Mouse (Mus musculus): ENCODE data around the gene Orm1. TPM values are rescaled to one million over a fixed set of nuclear protein-coding genes. Genes with fewer than 3 reads are reported as not detected.

Gene Orm1
- total and polyA plus RNA-seq, 3 experiments = not detected

DNA sequence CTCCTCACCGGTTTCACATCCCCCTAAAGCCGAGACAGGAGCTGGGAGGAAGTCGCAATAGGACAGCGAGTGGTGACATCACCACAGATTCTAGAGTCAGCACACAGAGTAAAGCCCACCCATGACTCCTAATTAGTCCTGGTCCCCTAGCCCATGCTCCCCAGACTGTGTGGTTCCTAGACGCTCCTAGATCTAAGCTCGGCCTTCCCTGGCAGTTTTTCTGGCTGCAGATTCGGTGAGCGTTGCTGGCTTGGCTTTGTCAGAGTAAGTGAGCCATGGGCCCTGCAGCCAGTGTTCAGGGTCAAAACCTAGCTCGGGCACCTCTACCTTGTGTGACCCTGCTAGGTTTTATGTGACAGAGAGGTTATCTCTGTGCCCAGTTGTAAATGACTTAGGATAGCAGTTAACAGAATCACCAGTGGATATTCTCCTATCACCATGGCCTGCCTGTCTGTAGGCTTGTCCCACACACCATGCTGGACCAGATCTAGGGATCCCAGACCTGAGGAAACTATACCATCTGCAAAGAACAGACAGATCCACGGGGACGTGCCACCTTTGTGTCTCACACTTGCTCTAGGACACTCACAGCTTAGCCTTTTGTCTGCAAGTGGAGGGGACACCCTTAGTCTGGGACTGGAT is 45.6 kb downstream of the Orm1 start:
- no peak for DNase-seq (ENCODE audit: low read depth, low spot score)
- H3K27me3 ChIP-seq (ENCODE audit: control insufficient read depth in 1 of 2, insufficient read depth in 2 of 2, low read length in 2 of 2) = no peaks in the 10 kb centered on the region
- no peak overlapping the region for H3K9ac ChIP-seq (ENCODE audit: control insufficient read depth, low read depth, low read length, poor library complexity, severe bottlenecking)
- H3K4me3 ChIP-seq (ENCODE audit: control insufficient read depth in 1 of 2, insufficient read depth in 1 of 2, low read depth in 2 of 2, low read length in 2 of 2) = no peak overlapping the region
- H3K4me1 ChIP-seq (ENCODE audit: control insufficient read depth in 1 of 2, insufficient read depth in 2 of 2, low read length in 2 of 2) = peaks cover 7 to 21% of the 10 kb centered on the region in 2 experiments
- H3K79me2 ChIP-seq (ENCODE audit: control insufficient read depth, insufficient read depth, low read length, poor library complexity) = no peaks in the 10 kb centered on the region
- peaks cover 0 to 16% of the 10 kb centered on the region in 2 experiments; a peak in 3 of 4 replicates for H3K36me3 ChIP-seq (ENCODE audit: control insufficient read depth in 1 of 2, insufficient read depth in 2 of 2, low read length in 2 of 2)
- no peak overlapping the region for H3K27ac ChIP-seq (ENCODE audit: control insufficient read depth, low read depth, low read length)
- H3K9me3 ChIP-seq (replicated peaks; ENCODE audit: insufficient read depth, low read length) = no peaks in the 10 kb centered on the region
- TF ChIP-seq MEF2A (IDR thresholded peaks at IDR 0.05; ENCODE audit: extremely low read depth, insufficient replicate concordance, low read depth, low read length, poor library complexity, severe bottlenecking) (no peak), TCF12 (IDR thresholded peaks at IDR 0.05; ENCODE audit: low read depth, low read length) (no peak), MYB (IDR thresholded peaks at IDR 0.05; ENCODE audit: low read depth, low read length) (no peak), USF1 (IDR thresholded peaks at IDR 0.05; ENCODE audit: low read depth, low read length) (no peak), CHD1 (IDR thresholded peaks at IDR 0.05; ENCODE audit: low read depth, low read length) (no peak), POLR2AphosphoS2 (IDR thresholded peaks at IDR 0.05; ENCODE audit: low read length) (no peak), RCOR1 (IDR thresholded peaks at IDR 0.05; ENCODE audit: low read depth, low read length) (no peak), BHLHE40 (IDR thresholded peaks at IDR 0.05; ENCODE audit: borderline replicate concordance, low read depth, low read length) (no peak), HCFC1 (IDR thresholded peaks at IDR 0.05; ENCODE audit: low read depth, low read length) (no peak), ZNF384 (IDR thresholded peaks at IDR 0.05; ENCODE audit: low read depth, low read length) (no peak), ETS1 (IDR thresholded peaks at IDR 0.05; ENCODE audit: low read depth, low read length) (no peak), E2F4 (IDR thresholded peaks at IDR 0.05; ENCODE audit: borderline replicate concordance, low read depth, low read length) (no peak), ZC3H11A (IDR thresholded peaks at IDR 0.05; ENCODE audit: low read depth, low read length) (no peak), CTCF (IDR thresholded peaks at IDR 0.05 in 2 of 3, conservative IDR thresholded peaks at IDR 0.05 in 1 of 3; ENCODE audit: control insufficient read depth in 1 of 3, insufficient read depth in 1 of 3, low read depth in 2 of 3, low read length in 3 of 3, poor library complexity in 1 of 3, severe bottlenecking in 1 of 3) (no peak), SMC3 (IDR thresholded peaks at IDR 0.05; ENCODE audit: low read depth, low read length) (no peak)

DNA sequence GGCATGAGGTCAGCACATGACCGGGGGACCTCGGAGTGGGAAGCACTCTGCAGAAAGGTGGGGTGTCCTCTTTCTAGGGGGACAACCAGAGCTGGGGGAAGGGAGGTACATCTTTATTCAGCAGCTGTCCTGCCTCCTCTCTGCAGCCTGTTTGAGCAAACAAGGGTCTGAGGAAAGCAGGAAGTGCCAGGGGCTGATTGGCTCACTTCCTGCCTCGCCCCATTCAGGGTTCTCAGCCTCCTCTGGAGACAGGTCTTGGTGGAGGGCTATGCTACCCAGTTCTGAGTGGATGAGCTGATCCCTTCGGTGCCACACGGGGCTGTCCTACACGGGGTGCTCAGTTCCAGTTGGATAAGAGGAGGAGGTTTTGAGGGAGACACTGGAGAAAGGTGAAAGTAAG is 47.0 kb downstream of the Orm1 start:
- peaks cover 0 to 5% of the 10 kb centered on the region in 2 experiments; a peak in 3 of 4 replicates for H3K36me3 ChIP-seq (ENCODE audit: control insufficient read depth in 1 of 2, insufficient read depth in 2 of 2, low read length in 2 of 2)
- H3K79me2 ChIP-seq (ENCODE audit: control insufficient read depth, insufficient read depth, low read length, poor library complexity) = no peaks in the 10 kb centered on the region
- DNase-seq (ENCODE audit: low read depth, low spot score) = peak; percentile 47
- peaks cover 0 to 9% of the 10 kb centered on the region in 2 experiments; a peak in 2 of 4 replicates for H3K4me1 ChIP-seq (ENCODE audit: control insufficient read depth in 1 of 2, insufficient read depth in 2 of 2, low read length in 2 of 2)
- H3K27me3 ChIP-seq (ENCODE audit: control insufficient read depth in 1 of 2, insufficient read depth in 2 of 2, low read length in 2 of 2) = no peaks in the 10 kb centered on the region
- TF ChIP-seq MAX (IDR thresholded peaks at IDR 0.05; ENCODE audit: low read length) = no peak
- no peak for TF ChIP-seq GATA1 (IDR thresholded peaks at IDR 0.05; ENCODE audit: low read depth, low read length)
- peak; percentile 56; the same call in 1 of the 2 replicates for TF ChIP-seq ELF1 (IDR thresholded peaks at IDR 0.05; ENCODE audit: low read depth, low read length)
- no peaks in the 10 kb centered on the region for H3K9me3 ChIP-seq (replicated peaks; ENCODE audit: insufficient read depth, low read length)
- H3K27ac ChIP-seq (ENCODE audit: control insufficient read depth, low read depth, low read length) = no peak overlapping the region
- no peak overlapping the region for H3K9ac ChIP-seq (ENCODE audit: control insufficient read depth, low read depth, low read length, poor library complexity, severe bottlenecking)
- H3K4me3 ChIP-seq (ENCODE audit: control insufficient read depth in 1 of 2, insufficient read depth in 1 of 2, low read depth in 2 of 2, low read length in 2 of 2) = no peak overlapping the region

Other genes with a start within 250 kb of the Orm1 start
- not detected in 2 replicates for gene Ambp, start 189.8 kb upstream of the Orm1 start, total RNA-seq (2012; rRNA removed)
- not detected for gene Ambp, start 189.8 kb upstream of the Orm1 start, polyA plus RNA-seq (2012; ENCODE audit: insufficient read depth in 1 of 2, insufficient read length in 2 of 2, low read depth in 1 of 2, low replicate concordance in 2 of 2, missing spikeins in 1 of 2)
- not detected in 2 replicates for gene Kif12, start 172.4 kb upstream of the Orm1 start, total RNA-seq (2012; rRNA removed)
- gene Kif12, start 172.4 kb upstream of the Orm1 start, polyA plus RNA-seq (2012; ENCODE audit: insufficient read depth in 1 of 2, insufficient read length in 2 of 2, low read depth in 1 of 2, low replicate concordance in 2 of 2, missing spikeins in 1 of 2) = not detected
- not detected in 2 replicates for gene Col27a1, start 130.6 kb upstream of the Orm1 start, total RNA-seq (2012; rRNA removed)
- gene Col27a1, start 130.6 kb upstream of the Orm1 start, polyA plus RNA-seq (2012; ENCODE audit: insufficient read depth in 1 of 2, insufficient read length in 2 of 2, low read depth in 1 of 2, low replicate concordance in 2 of 2, missing spikeins in 1 of 2) = not detected
- gene Orm3, start 11.6 kb downstream of the Orm1 start, total RNA-seq (2012; rRNA removed) = not detected in 2 replicates
- gene Orm3, start 11.6 kb downstream of the Orm1 start, polyA plus RNA-seq (2012; ENCODE audit: insufficient read depth in 1 of 2, insufficient read length in 2 of 2, low read depth in 1 of 2, low replicate concordance in 2 of 2, missing spikeins in 1 of 2) = not detected
- not detected in 2 replicates for gene Orm2, start 17.9 kb downstream of the Orm1 start, total RNA-seq (2012; rRNA removed)
- gene Orm2, start 17.9 kb downstream of the Orm1 start, polyA plus RNA-seq (2012; ENCODE audit: insufficient read depth in 1 of 2, insufficient read length in 2 of 2, low read depth in 1 of 2, low replicate concordance in 2 of 2, missing spikeins in 1 of 2) = not detected
- gene Akna, start 58.8 kb downstream of the Orm1 start, total RNA-seq (2012; rRNA removed) = 3.9 and 6.2 TPM in 2 replicates
- gene Akna, start 58.8 kb downstream of the Orm1 start, polyA plus RNA-seq (2012; ENCODE audit: insufficient read depth in 1 of 2, insufficient read length in 2 of 2, low read depth in 1 of 2, low replicate concordance in 2 of 2, missing spikeins in 1 of 2) = 10 to 100 TPM in 1 of 2 experiments, not detected in 1; 14.1 TPM
- not detected in 2 replicates for gene Whrn, start 151.4 kb downstream of the Orm1 start, total RNA-seq (2012; rRNA removed)
- gene Whrn, start 151.4 kb downstream of the Orm1 start, polyA plus RNA-seq (2012; ENCODE audit: insufficient read depth in 1 of 2, insufficient read length in 2 of 2, low read depth in 1 of 2, low replicate concordance in 2 of 2, missing spikeins in 1 of 2) = not detected
- 146 and 164 TPM in 2 replicates for gene Atp6v1g1, start 200.2 kb downstream of the Orm1 start, total RNA-seq (2012; rRNA removed)
- gene Atp6v1g1, start 200.2 kb downstream of the Orm1 start, polyA plus RNA-seq (2012; ENCODE audit: insufficient read depth in 1 of 2, insufficient read length in 2 of 2, low read depth in 1 of 2, low replicate concordance in 2 of 2, missing spikeins in 1 of 2) = 100 to 1,000 TPM in 1 of 2 experiments, not detected in 1; 122 TPM
- gene Tmem268, start 214.2 kb downstream of the Orm1 start, total RNA-seq (2012; rRNA removed) = 6.9 and 8.1 TPM in 2 replicates
- 10 to 100 TPM in 1 of 2 experiments, not detected in 1; 11.3 TPM for gene Tmem268, start 214.2 kb downstream of the Orm1 start, polyA plus RNA-seq (2012; ENCODE audit: insufficient read depth in 1 of 2, insufficient read length in 2 of 2, low read depth in 1 of 2, low replicate concordance in 2 of 2, missing spikeins in 1 of 2)